In genomic region chr15:25302671-25303294, GRCm38 (mm10) we compare ENCODE assay signal across 10 mouse cellular contexts.
DNase-seq lines count a peak whose midpoint lies in the region; ATAC-seq lines count a peak whose summit lies in the region.
"Had no signal": no experiment of that assay in that cellular context is flagged by ENCODE, and none has a peak within 500 bp of the region (broad histone marks: within the 10 kb centered on the region; RNA-seq: fewer than 3 reads in every experiment).

No protein-coding gene starts in this region.

- ATAC-seq in frontal cortex, adult (ENCODE audit: low TSS enrichment): peak; percentile 55
- no peak for ATAC-seq in midbrain, embryonic 16.5 days
- ATAC-seq in activated CD4-positive, CD25-positive, alpha-beta regulatory T cell, adult 4 months: no peak
- ATAC-seq: intestine, postnatal 0 days had no signal

- no peaks in the 10 kb centered on the region for H3K79me2 ChIP-seq in macrophage (ENCODE audit: inconsistent target)

- peak overlapping the region; percentile 97 for H3K27ac ChIP-seq in macrophage
- no peak overlapping the region for H3K27ac ChIP-seq in midbrain, embryonic 16.5 days (ENCODE audit: low read length)

- H3K27me3 ChIP-seq in midbrain, embryonic 16.5 days (ENCODE audit: control insufficient read depth, insufficient read depth, low read depth, low read length): no peaks in the 10 kb centered on the region

- no peak overlapping the region for H3K4me3 ChIP-seq in macrophage (ENCODE audit: inconsistent target)
- H3K4me3 ChIP-seq in midbrain, embryonic 16.5 days (ENCODE audit: low read depth, low read length): no peak overlapping the region

- H3K36me3 ChIP-seq in macrophage (ENCODE audit: inconsistent target): no peaks in the 10 kb centered on the region
- no peaks in the 10 kb centered on the region for H3K36me3 ChIP-seq in midbrain, embryonic 16.5 days (ENCODE audit: control insufficient read depth, insufficient read depth, low read length)

- DNase-seq in frontal cortex, postnatal 25 days (ENCODE audit: low spot score in 2 of 2): no peak
- DNase-seq in right cerebral cortex, adult 18-20 months: peak; percentile 23
- DNase-seq in right cerebral cortex, postnatal 36 days (ENCODE audit: low spot score in 2 of 2): no peak
- DNase-seq in NIH3T3 (ENCODE audit: low read depth): peak; percentile 26
- DNase-seq: lung, postnatal 10 days had no signal

- WGBS in macrophage (ENCODE audit: missing documents): 7% methylated on average over 8 of the region's 8 CpGs
- 65% methylated on average over 8 of the region's 8 CpGs for WGBS in midbrain, embryonic 16.5 days

- peaks cover 5% of the 10 kb centered on the region for H3K4me1 ChIP-seq in midbrain, embryonic 16.5 days (ENCODE audit: control insufficient read depth, insufficient read depth, low read length)

- H3K4me2 ChIP-seq in midbrain, embryonic 16.5 days (ENCODE audit: low read length): no peak overlapping the region

- no peak overlapping the region for H3K9ac ChIP-seq in midbrain, embryonic 16.5 days (ENCODE audit: low read depth, low read length)

- no peaks in the 10 kb centered on the region for H3K9me3 ChIP-seq in midbrain, embryonic 16.5 days (replicated peaks; ENCODE audit: control insufficient read depth, low read length, poor library complexity, severe bottlenecking)

Comparison
In these comparisons a context has a peak if more than half of its experiments do, and no peak if none do; other contexts are left out.
1. DNase-seq: peak in right cerebral cortex, adult 18-20 months (single experiment) and NIH3T3 (single experiment); none in frontal cortex, postnatal 25 days (0 of 2) and right cerebral cortex, postnatal 36 days (0 of 2).